Mouse (Mus musculus) kidney, adult 2 months (tissue): ENCODE results near the gene Ptgis.

ENCODE experiments used
- CTCF ChIP-seq: fragments of 200-500 bp; conservative IDR thresholded peaks from 2 replicates; pipeline ENCODE4 v1.5.1; 2011; ENCODE audit warnings: low read depth, mild to moderate bottlenecking, control low read depth, low read length, moderate library complexity, mixed read lengths; ENCODE audit not compliant: insufficient read depth, insufficient read length
- POLR2A ChIP-seq: fragments of 200-500 bp; IDR thresholded peaks from one replicate; pipeline ENCODE4 v1.6.1; 2011; ENCODE audit warnings: low read depth, low read length, control low read depth

DNA sequence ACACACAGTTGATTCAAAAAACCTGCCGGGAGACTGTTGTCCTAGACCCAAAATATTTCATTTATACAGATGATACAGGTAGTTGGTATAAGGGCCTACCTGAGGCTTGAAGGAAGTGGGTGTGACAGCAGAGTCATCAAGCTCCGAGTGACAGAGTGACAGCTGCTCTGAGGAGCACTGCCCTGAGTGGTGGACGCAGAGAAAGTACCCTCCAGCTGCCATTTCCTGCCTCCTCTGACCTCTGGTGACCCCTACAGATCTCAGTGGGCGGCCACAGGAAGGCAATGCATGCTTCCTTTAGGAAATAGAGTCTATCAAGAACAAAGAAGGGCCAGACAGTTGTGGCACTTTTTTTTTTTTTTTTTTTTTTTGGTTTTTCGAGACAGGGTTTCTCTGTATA lies 25.4 kb upstream of the Ptgis start:
- TF ChIP-seq POLR2A, result no peak
- TF ChIP-seq CTCF, result no peak
